Mouse (Mus musculus): ENCODE measurements at regions not wholly inside any gene's neighbourhood (a gene's known extent, or its start where the extent isn't known, plus 50 kb on each side); places are given as distances from the start of the nearest gene placed in this dataset.

DNA sequence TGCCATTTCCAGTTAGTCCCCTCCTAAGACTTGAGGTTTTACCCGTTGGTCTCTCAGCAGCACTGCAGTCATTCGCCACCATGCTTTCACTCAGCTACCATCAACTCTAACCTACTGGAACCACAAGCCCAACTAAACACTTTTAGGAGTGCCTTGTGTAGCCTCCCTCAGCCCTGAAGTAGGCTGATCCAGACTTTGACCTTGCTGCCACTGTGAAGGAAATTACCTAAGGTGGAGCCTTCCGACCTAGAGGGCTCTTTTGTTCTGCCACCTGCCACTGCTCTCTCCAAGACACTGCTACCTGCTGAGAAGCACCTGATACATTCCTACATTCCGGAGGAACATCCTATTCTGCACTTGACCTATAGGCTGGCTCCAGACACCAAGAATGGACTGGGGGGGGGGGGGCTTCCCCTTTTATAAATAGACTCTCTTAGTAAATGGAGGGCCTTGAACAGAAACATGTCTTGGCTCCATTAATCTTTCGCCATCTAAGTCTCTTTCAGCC is 93.5 kb upstream of the Otud4 start:
- Histone ChIP-seq H3K4me3 (ENCODE audit: insufficient read depth, low read depth, low read length) (no peak overlapping the region), H3K27ac (replicated peaks; ENCODE audit: low read depth, low read length) (no peak overlapping the region), H3K4me1 (ENCODE audit: control insufficient read depth, insufficient read depth, insufficient read length, low read length) (no peaks in the 10 kb centered on the region)

DNA sequence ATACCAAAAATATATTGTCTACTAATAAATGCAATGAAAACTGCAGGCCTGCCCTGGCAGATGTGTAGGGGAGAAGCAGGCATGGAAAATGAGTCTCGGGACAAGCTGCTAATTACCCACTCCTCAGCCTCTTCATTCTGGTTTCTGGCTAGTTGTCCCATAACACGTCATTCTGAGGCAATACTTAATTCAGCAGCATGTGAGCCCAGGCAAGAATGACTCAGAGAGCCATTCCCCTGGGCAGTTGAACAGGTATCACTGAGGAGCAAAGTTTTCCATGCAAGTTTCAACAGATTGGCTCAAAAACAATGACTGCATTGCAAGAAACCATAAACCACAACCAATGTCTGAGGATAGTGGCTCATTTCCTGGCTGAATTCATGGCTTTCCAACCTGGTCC is 97.0 kb upstream of the Otud4 start:
- H3K4me1 ChIP-seq (ENCODE audit: control insufficient read depth, insufficient read depth, insufficient read length, low read length), result no peaks in the 10 kb centered on the region

DNA sequence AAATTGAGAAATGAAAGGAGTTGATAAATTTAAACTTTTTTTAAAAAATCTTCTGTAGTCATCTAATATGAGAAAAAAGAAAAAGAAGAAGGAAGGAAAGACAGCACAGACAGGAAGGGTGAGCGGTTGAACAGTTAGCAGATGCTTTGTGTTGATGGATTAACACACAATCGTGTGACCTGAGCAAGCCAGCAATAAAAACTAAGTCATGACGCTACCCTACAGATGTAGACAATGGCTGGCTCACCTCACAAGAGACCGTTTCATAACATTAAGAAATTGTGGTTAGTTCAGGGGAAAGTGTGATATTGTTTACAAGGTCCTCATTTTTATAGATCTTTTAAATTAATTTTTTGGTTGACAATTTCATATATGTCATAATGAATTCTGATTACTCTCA is 99.4 kb upstream of the Otud4 start:
- Histone ChIP-seq H3K4me3 (ENCODE audit: insufficient read depth, low read depth, low read length) (no peak overlapping the region), H3K27ac (replicated peaks; ENCODE audit: low read depth, low read length) (no peak overlapping the region), H3K4me1 (ENCODE audit: control insufficient read depth, insufficient read depth, insufficient read length, low read length) (no peaks in the 10 kb centered on the region)

More for the DNA sequence above, 97.0 kb upstream of the Otud4 start:
- H3K4me3 ChIP-seq (ENCODE audit: insufficient read depth, low read depth, low read length), result no peak overlapping the region
- no peak overlapping the region for H3K27ac ChIP-seq (replicated peaks; ENCODE audit: low read depth, low read length)

DNA sequence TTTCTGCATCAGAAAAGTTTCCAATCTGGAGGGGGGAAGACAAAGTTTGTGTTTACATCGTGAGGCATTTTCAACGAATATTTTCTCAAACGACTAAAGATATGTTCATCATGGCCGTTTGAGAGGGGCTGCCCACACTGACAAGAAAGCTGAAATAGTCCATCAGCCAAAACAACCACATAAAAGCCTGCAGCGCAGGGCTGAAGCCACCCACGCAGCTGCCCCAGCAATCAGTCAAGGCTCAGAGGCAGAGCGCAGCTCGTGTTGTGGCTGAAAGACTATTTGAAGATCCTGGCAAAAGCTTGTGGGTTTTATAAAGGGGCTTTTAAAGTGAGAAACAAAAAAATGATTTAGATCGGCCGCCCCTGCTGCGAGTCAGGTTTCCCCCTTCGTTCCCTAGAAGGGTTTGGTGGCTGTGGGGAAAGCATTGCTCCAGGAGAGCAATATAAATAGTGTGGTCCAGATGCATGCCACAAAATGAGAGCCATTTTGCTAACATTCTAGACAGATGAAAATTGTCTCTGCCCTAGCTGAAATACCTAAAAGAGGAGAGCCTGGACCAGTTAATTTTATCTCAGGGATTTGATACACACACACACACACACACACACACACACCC is 105.0 kb upstream of the Otud4 start:
- no peak overlapping the region for H3K4me3 ChIP-seq (ENCODE audit: insufficient read depth, low read depth, low read length)
- no peaks in the 10 kb centered on the region for H3K4me1 ChIP-seq (ENCODE audit: control insufficient read depth, insufficient read depth, insufficient read length, low read length)
- H3K27ac ChIP-seq (replicated peaks; ENCODE audit: low read depth, low read length), result no peak overlapping the region

DNA sequence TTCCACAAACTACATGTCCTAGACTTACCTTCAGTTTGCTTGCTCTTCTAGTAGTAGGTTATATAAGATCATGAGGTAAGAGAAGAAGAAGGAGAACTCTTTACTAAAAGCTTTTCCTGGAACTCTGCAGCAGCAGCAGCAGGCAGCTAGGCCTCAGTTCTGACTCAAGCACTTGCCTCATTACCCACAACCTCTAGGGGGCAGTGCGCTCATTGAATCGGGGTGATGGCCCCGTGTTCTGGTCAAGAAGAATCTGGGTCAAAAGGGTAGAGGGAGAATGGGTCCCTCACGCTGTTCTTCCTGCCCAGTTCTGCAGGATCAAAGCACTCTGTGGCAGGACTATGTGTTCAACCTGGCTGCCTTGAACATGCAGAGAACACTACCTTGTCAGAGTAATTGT is 109.9 kb upstream of the Otud4 start:
- Histone ChIP-seq H3K27ac (replicated peaks; ENCODE audit: low read depth, low read length) (no peak overlapping the region), H3K4me1 (ENCODE audit: control insufficient read depth, insufficient read depth, insufficient read length, low read length) (no peaks in the 10 kb centered on the region), H3K4me3 (ENCODE audit: insufficient read depth, low read depth, low read length) (no peak overlapping the region)

DNA sequence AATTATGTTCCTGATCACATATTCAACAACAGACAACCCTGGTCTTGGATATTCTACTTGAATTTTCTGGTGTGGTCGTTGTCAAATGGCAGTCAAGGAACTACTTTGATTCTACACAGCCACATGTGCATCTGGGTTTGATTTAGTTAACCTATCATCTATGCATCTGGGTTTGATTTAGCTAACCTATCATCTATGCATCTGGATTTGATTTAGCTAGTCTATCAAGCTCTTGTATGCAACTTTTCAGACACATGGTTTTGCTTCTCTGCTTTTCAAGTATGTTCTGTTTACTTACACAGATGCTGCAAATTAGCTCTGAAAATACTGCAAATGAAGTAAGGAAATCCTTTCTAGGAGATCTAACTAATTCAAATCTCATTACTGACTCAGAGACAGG is 117.4 kb upstream of the Otud4 start:
- no peaks in the 10 kb centered on the region for H3K4me1 ChIP-seq (ENCODE audit: control insufficient read depth, insufficient read depth, insufficient read length, low read length)
- H3K4me3 ChIP-seq (ENCODE audit: insufficient read depth, low read depth, low read length), result no peak overlapping the region
- no peak overlapping the region for H3K27ac ChIP-seq (replicated peaks; ENCODE audit: low read depth, low read length)

DNA sequence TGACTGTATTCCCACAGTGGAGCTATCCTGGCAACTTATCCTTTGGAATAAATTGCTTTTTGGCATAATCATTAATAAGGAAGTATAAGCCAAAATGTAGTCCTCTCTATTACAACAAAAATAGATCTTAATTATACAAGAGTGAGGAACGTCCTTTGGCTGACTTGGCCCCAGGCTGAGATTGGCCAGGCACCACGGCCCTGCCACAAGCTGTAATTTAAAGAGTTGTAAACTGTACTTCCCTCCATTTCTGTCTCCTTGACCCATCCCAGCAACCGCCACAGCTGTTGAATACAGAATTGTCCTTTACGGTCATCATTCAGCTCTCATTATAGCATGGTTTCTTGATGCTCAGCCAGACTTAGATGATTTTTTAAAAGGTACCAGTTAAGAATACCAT is 119.6 kb upstream of the Smad1 start:
- Histone ChIP-seq H3K4me3 (ENCODE audit: insufficient read depth, low read depth, low read length) (no peak overlapping the region), H3K27ac (replicated peaks; ENCODE audit: low read depth, low read length) (no peak overlapping the region)

DNA sequence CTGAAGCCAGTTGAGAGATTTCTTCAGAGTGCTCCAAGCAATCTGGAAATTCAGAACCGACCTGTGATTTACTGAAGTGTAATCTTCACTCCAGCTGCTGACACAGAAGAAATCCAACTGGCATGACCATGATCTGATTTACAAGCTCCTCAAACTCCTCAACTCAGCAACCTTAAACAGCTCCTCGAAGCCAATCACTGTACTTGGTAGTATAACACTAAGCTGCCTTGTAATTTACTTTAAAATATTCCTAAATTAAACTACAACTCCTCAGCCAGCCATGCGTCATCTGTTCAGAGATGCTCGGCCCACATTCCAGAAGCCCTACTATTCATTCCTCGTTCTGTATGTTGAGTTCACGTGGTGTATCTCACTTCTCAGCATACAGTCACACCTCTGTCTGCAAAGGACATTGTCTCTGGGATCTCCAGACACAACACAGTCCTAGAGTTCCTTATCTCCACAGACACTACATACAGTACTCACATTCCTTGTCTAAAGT is 116.0 kb upstream of the Smad1 start:
- Histone ChIP-seq H3K27ac (replicated peaks; ENCODE audit: low read depth, low read length) (no peak overlapping the region), H3K4me3 (ENCODE audit: insufficient read depth, low read depth, low read length) (no peak overlapping the region), H3K4me1 (ENCODE audit: control insufficient read depth, insufficient read depth, insufficient read length, low read length) (no peaks in the 10 kb centered on the region)

More for the DNA sequence above, 119.6 kb upstream of the Smad1 start:
- no peaks in the 10 kb centered on the region for H3K4me1 ChIP-seq (ENCODE audit: control insufficient read depth, insufficient read depth, insufficient read length, low read length)

DNA sequence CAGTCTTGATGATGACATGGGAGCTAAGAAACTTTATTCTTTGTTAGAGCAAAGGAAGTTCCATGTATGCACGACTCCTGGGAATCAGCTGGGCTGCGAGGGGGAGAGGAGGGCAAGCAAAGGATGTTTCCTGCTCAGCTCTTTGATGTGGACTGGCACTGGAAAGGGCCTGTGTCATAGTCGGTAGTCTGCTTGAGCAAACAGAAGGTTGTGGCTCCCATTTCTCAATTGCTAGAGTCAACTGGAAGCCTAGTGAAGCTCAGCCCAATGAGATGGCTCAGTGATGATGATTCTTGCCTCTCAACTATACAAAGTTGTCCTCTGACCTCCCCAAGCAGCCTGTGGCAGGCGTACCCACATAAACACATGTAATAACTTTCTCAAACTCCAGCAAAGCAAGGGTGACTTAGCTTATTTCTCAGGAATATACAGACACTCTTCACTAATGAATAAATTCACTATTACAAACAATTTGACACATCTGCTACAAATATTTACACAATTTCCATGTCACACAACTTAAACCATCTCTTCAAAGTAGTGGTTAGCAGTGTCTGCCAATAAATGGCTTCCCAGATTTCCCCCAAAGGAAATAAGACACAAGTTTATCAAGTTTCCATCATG is 115.4 kb upstream of the Smad1 start:
- H3K4me3 ChIP-seq (ENCODE audit: insufficient read depth, low read depth, low read length), result no peak overlapping the region
- no peak overlapping the region for H3K27ac ChIP-seq (replicated peaks; ENCODE audit: low read depth, low read length)
- H3K4me1 ChIP-seq (ENCODE audit: control insufficient read depth, insufficient read depth, insufficient read length, low read length), result no peaks in the 10 kb centered on the region

DNA sequence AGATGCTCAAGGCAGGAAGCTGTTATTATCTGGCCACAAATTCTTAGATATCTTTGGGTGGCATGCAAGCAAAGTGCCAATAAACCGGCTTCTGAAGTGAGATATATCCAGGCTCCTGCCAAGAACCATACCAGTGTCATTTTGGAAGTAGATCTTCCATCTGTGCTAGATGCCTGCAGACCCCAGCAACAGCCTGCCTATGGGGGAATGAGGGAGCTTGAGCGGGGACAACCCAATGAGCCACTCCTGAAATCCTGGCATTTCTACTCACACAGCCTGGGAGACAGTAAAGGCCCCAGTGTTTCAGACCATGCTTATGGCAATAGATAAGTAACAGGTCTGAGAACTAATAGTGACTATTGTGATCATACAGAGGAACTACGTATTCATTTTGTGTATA is 109.3 kb upstream of the Smad1 start:
- Histone ChIP-seq H3K4me3 (ENCODE audit: insufficient read depth, low read depth, low read length) (no peak overlapping the region), H3K4me1 (ENCODE audit: control insufficient read depth, insufficient read depth, insufficient read length, low read length) (no peaks in the 10 kb centered on the region), H3K27ac (replicated peaks; ENCODE audit: low read depth, low read length) (no peak overlapping the region)

DNA sequence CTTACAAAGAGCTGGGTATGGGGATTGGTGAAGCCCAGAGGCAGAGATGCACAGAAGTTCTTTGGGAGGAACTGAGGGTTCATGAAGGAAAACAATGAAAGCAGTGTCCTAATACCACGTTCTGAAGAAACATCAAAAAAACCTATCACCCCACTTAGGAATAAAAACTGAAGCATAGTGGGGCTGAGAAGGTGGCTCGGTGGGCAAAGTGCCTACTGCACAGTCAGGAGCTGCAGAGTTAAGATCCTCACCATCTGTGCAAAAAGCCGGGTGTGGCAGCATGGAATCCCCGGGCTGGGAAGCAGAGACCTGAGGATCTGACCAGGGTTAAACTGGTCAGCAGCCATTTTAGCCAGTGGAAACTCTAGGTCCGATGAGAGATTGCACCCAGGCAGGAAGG is 106.1 kb upstream of the Smad1 start:
- no peak overlapping the region for H3K27ac ChIP-seq (replicated peaks; ENCODE audit: low read depth, low read length)

DNA sequence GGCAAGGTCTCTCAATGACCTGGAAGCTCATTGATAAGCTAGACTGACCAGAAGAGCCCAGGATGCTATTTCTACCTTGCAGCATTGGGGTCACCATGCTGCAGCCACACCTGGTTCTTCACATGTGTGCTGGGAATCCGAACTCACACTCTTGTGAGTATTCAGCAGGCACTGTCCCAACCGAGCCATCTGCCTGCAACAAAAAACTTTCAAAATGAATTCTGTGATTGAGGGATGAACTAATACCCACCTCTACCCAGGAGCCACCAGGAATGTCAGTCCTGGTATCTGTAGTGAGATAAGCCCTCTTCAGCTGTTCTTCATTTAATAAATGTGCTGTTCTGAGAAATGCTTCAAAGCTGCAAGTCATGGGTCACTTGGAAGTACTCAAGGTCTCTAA is 104.6 kb upstream of the Smad1 start:
- no peak overlapping the region for H3K27ac ChIP-seq (replicated peaks; ENCODE audit: low read depth, low read length)
- no peak overlapping the region for H3K4me3 ChIP-seq (ENCODE audit: insufficient read depth, low read depth, low read length)

More for the DNA sequence above, 106.1 kb upstream of the Smad1 start:
- no peak overlapping the region for H3K4me3 ChIP-seq (ENCODE audit: insufficient read depth, low read depth, low read length)
- no peaks in the 10 kb centered on the region for H3K4me1 ChIP-seq (ENCODE audit: control insufficient read depth, insufficient read depth, insufficient read length, low read length)

DNA sequence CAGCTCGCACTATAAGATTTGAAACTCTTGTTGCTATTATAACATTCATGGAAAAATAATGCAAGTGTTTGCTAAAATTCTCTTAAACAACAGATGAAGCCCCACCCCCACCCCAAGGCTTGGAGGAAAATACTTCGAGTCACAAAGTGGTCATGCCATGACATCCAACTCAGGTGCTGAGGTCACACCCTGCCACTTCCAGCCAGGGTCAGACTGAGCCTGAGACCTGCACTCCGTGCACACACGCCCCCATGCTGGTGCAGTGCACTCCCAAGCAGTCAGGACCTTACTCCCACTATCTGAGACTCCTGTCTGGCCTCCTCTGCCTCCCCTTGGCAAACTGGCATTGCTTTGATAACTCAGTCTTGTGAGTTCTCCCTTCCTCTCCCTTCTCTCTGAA is 102.7 kb upstream of the Smad1 start:
- H3K4me3 ChIP-seq (ENCODE audit: insufficient read depth, low read depth, low read length), result no peak overlapping the region

More for the DNA sequence above, 104.6 kb upstream of the Smad1 start:
- H3K4me1 ChIP-seq (ENCODE audit: control insufficient read depth, insufficient read depth, insufficient read length, low read length), result no peaks in the 10 kb centered on the region

DNA sequence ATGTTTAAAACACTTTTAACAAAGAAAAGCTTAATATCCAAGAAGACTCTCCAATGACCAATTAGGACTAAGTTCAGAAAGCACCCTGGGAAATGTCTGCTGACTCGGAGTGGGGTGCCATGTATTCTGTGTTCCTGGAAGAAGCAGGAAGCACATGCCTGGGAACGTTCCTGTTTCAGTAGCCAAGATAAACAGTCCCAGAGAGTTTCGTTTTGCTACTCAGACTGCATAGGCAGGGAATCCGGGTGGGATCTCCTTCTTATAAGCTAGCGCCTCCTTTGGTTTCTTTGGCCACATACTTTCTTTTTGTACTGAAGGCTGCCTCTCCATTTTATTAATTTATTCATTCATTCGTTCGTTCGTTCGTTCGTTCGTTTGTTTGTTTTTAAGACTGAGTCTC is 101.9 kb upstream of the Smad1 start:
- Histone ChIP-seq H3K27ac (replicated peaks; ENCODE audit: low read depth, low read length) (peak overlapping the region; percentile 78), H3K4me1 (ENCODE audit: control insufficient read depth, insufficient read depth, insufficient read length, low read length) (no peaks in the 10 kb centered on the region), H3K4me3 (ENCODE audit: insufficient read depth, low read depth, low read length) (0 out of 2 replicates have a peak overlapping the region, but pooled peaks have one; percentile 0)

More for the DNA sequence above, 102.7 kb upstream of the Smad1 start:
- no peak overlapping the region for H3K27ac ChIP-seq (replicated peaks; ENCODE audit: low read depth, low read length)
- no peaks in the 10 kb centered on the region for H3K4me1 ChIP-seq (ENCODE audit: control insufficient read depth, insufficient read depth, insufficient read length, low read length)

DNA sequence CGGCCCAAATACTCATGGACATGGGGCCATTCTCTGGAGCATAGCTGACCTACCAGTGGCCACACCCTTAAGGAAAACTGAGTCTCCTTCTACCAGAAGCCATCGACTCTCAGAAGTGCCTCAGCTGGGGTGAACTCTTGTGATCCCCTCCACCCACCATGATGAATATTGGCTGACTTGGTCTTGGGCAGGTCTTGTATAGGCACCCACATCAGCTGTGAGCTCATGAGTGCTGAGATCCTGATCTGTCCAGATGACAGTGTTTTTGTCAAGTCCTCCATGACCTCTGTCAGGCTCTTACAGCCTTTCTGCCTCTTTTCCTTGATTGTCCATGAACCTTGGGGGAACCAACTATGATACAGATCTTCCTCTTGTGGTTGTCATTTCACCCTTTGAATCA is 99.9 kb upstream of the Smad1 start:
- Histone ChIP-seq H3K27ac (replicated peaks; ENCODE audit: low read depth, low read length) (no peak overlapping the region), H3K4me3 (ENCODE audit: insufficient read depth, low read depth, low read length) (no peak overlapping the region)

DNA sequence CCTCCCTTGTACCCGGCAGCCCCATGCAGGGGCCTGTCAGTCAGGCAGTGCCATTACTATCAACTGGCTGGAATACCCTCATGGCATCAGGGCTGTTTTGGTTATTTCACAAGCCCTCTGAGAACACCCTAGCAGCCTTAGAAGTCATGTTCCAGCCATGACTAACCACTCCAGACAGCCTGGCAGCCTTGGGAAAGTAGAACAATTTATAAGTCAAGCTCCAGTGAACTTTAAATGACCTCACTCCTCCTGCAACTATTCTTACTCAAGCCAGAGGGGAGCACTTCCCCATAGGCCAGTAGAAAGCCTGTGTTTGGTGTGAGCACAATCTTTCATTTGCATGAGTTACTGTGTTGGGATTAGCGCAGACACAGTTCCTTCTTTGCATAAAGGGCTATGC is 99.3 kb upstream of the Smad1 start:
- Histone ChIP-seq H3K4me3 (ENCODE audit: insufficient read depth, low read depth, low read length) (no peak overlapping the region), H3K4me1 (ENCODE audit: control insufficient read depth, insufficient read depth, insufficient read length, low read length) (no peaks in the 10 kb centered on the region), H3K27ac (replicated peaks; ENCODE audit: low read depth, low read length) (no peak overlapping the region)

More for the DNA sequence above, 99.9 kb upstream of the Smad1 start:
- H3K4me1 ChIP-seq (ENCODE audit: control insufficient read depth, insufficient read depth, insufficient read length, low read length), result no peaks in the 10 kb centered on the region

Measured in brown adipose tissue, adult 24 weeks (tissue).